Mouse (Mus musculus) midbrain, embryonic 14.5 days (tissue): Measurements from ENCODE around the gene Dleu7. TPM values are rescaled to one million over a fixed set of nuclear protein-coding genes. Genes with fewer than 3 reads are reported as not detected.
A peak's percentile ranks its signal among the peaks of the same experiment; 100 is the strongest.

Source experiments
- ATAC-seq: fragments of 200-750 bp; cut with Nextera tagmentation; 2 replicates; pipeline ENCODE4 v1.8.0; 2017; ENCODE audit warnings: moderate number of reproducible peaks, moderate library complexity; ENCODE audit not compliant: low FRiP score, low TSS enrichment
- DNase-seq: peaks from one replicate; pipeline ENCODE4 v3.0.0-alpha.2; 2015
- H3K27ac ChIP-seq: fragments of 300-500 bp; sonication (generic); replicated peaks from 2 replicates; pipeline ENCODE4 v1.5.1; 2014; ENCODE audit warnings: mild to moderate bottlenecking, low read depth, low read length, moderate library complexity
- H3K27me3 ChIP-seq: fragments of 300-500 bp; sonication (generic); 2 replicates; pipeline ENCODE4 v1.6.1; 2014; ENCODE audit warnings: low read length, control low read depth, mixed read lengths; ENCODE audit not compliant: control insufficient read depth, insufficient read depth
- H3K36me3 ChIP-seq: fragments of 300-500 bp; sonication (generic); 2 replicates; pipeline ENCODE4 v1.6.1; 2014; ENCODE audit warnings: low read length, control low read depth; ENCODE audit not compliant: control insufficient read depth, insufficient read depth
- H3K4me1 ChIP-seq: fragments of 300-500 bp; sonication (generic); 2 replicates; pipeline ENCODE4 v1.6.1; 2014; ENCODE audit warnings: mild to moderate bottlenecking, antibody characterized with exemption, low read length, control low read depth; ENCODE audit not compliant: control insufficient read depth, insufficient read depth
- H3K4me2 ChIP-seq: fragments of 300-500 bp; sonication (generic); 2 replicates; pipeline ENCODE4 v1.6.1; 2014; ENCODE audit warnings: mild to moderate bottlenecking, low read length, moderate library complexity
- H3K4me3 ChIP-seq: fragments of 300-500 bp; sonication (generic); replicated peaks from 2 replicates; pipeline ENCODE4 v1.5.1; 2014; ENCODE audit warnings: low read depth, low read length
- H3K9ac ChIP-seq: fragments of 300-500 bp; sonication (generic); replicated peaks from 2 replicates; pipeline ENCODE4 v1.6.1; 2014; ENCODE audit warnings: mild to moderate bottlenecking, low read length, moderate library complexity
- H3K9me3 ChIP-seq: fragments of 300-500 bp; sonication (generic); 2 replicates; pipeline ENCODE4 v1.6.1; 2016; ENCODE audit warnings: low read length, control low read depth, mixed read lengths; ENCODE audit not compliant: control insufficient read depth
- WGBS: fragments of 180-500 bp; shearing (Covaris S2); extraction: QIAGEN DNeasy Blood & Tissue Kit; methylation state at CpG from one replicate; pipeline ENCODE4 v1.1.7; 2014; 5-methylcytosine and 5-hydroxymethylcytosine counted together
- polyA plus RNA-seq: library from polyadenylated mRNA; unstranded; fragments of >200 nt; fragmentation: Nextera tagmentation; extraction: Ambion mirVana; gene quantifications from 2 replicates; pipeline ENCODE4 v1.2.1, GENCODE M21; 2014

Dleu7 gene
- polyA plus RNA-seq, 1 experiment from 2014 or later, result 11.8 TPM

GRCm38 (mm10) chr14:62256066-62256465 lies 36.8 kb downstream of the Dleu7 start:
- ATAC-seq (no peak), DNase-seq (no peak)
- no peaks in the 10 kb centered on the region for H3K9me3 ChIP-seq
- H3K27ac ChIP-seq, result no peak overlapping the region
- no peak overlapping the region for H3K4me2 ChIP-seq
- 88% methylated on average over 5 of the region's 5 CpGs for WGBS
- H3K4me1 ChIP-seq, result no peaks in the 10 kb centered on the region
- H3K36me3 ChIP-seq, result no peaks in the 10 kb centered on the region
- no peaks in the 10 kb centered on the region for H3K27me3 ChIP-seq
- no peak overlapping the region for H3K9ac ChIP-seq
- no peak overlapping the region for H3K4me3 ChIP-seq

GRCm38 (mm10) chr14:62254371-62254770 lies 38.5 kb downstream of the Dleu7 start:
- H3K4me3 ChIP-seq, result no peak overlapping the region
- no peak overlapping the region for H3K9ac ChIP-seq
- H3K4me2 ChIP-seq, result no peak overlapping the region
- H3K9me3 ChIP-seq, result no peaks in the 10 kb centered on the region
- no peaks in the 10 kb centered on the region for H3K27me3 ChIP-seq
- DNase-seq (peak; percentile 18), ATAC-seq (no peak)
- no peaks in the 10 kb centered on the region for H3K36me3 ChIP-seq
- 68% methylated on average over 8 of the region's 8 CpGs for WGBS
- H3K27ac ChIP-seq, result no peak overlapping the region
- no peaks in the 10 kb centered on the region for H3K4me1 ChIP-seq

GRCm38 (mm10) chr14:62251999-62252398 lies 40.8 kb downstream of the Dleu7 start:
- 6% methylated on average over 4 of the region's 4 CpGs for WGBS
- Histone ChIP-seq H3K36me3 (no peaks in the 10 kb centered on the region), H3K4me2 (no peak overlapping the region), H3K9ac (no peak overlapping the region), H3K9me3 (no peaks in the 10 kb centered on the region), H3K4me3 (no peak overlapping the region), H3K4me1 (no peaks in the 10 kb centered on the region), H3K27ac (no peak overlapping the region), H3K27me3 (no peaks in the 10 kb centered on the region)
- ATAC-seq (peak; percentile 55; the same call in 1 of the 2 replicates), DNase-seq (peak; percentile 92)

GRCm38 (mm10) chr14:62250046-62250445 lies 42.8 kb downstream of the Dleu7 start:
- H3K9ac ChIP-seq, result no peak overlapping the region
- H3K4me1 ChIP-seq, result no peaks in the 10 kb centered on the region
- H3K4me3 ChIP-seq, result no peak overlapping the region
- no peak overlapping the region for H3K27ac ChIP-seq
- H3K9me3 ChIP-seq, result no peaks in the 10 kb centered on the region
- DNase-seq (no peak), ATAC-seq (no peak)
- no peaks in the 10 kb centered on the region for H3K27me3 ChIP-seq
- H3K36me3 ChIP-seq, result no peaks in the 10 kb centered on the region
- no peak overlapping the region for H3K4me2 ChIP-seq
- 57% methylated on average over 3 of the region's 3 CpGs for WGBS

- WGBS, result 97% methylated on average over 2 of the region's 2 CpGs
- Histone ChIP-seq H3K4me3 (no peak overlapping the region), H3K4me2 (no peak overlapping the region), H3K4me1 (no peaks in the 10 kb centered on the region), H3K36me3 (no peaks in the 10 kb centered on the region), H3K27me3 (no peaks in the 10 kb centered on the region), H3K27ac (no peak overlapping the region), H3K9ac (no peak overlapping the region), H3K9me3 (no peaks in the 10 kb centered on the region)
- ATAC-seq, result no peak
- DNase-seq, result no peak
These were observed 43.6 kb downstream of the Dleu7 start for GRCm38 (mm10) chr14:62249251-62249650.

GRCm38 (mm10) chr14:62248796-62249195 lies 44.1 kb downstream of the Dleu7 start:
- no peaks in the 10 kb centered on the region for H3K4me1 ChIP-seq
- DNase-seq, result no peak
- no peak for ATAC-seq
- H3K4me2 ChIP-seq, result no peak overlapping the region
- H3K9me3 ChIP-seq, result no peaks in the 10 kb centered on the region
- H3K36me3 ChIP-seq, result no peaks in the 10 kb centered on the region
- 90% methylated on average over 10 of the region's 10 CpGs for WGBS
- H3K27me3 ChIP-seq, result no peaks in the 10 kb centered on the region
- H3K4me3 ChIP-seq, result no peak overlapping the region
- no peak overlapping the region for H3K9ac ChIP-seq
- H3K27ac ChIP-seq, result no peak overlapping the region

- no peak overlapping the region for H3K4me3 ChIP-seq
- no peak overlapping the region for H3K9ac ChIP-seq
- DNase-seq, result no peak
- no peaks in the 10 kb centered on the region for H3K36me3 ChIP-seq
- no peaks in the 10 kb centered on the region for H3K9me3 ChIP-seq
- H3K4me2 ChIP-seq, result no peak overlapping the region
- ATAC-seq, result no peak
- H3K27ac ChIP-seq, result no peak overlapping the region
- H3K4me1 ChIP-seq, result no peaks in the 10 kb centered on the region
- 78% methylated on average over 7 of the region's 7 CpGs for WGBS
- H3K27me3 ChIP-seq, result no peaks in the 10 kb centered on the region
These were observed 44.5 kb downstream of the Dleu7 start for GRCm38 (mm10) chr14:62248345-62248744.

GRCm38 (mm10) chr14:62245557-62245956 lies 47.3 kb downstream of the Dleu7 start:
- DNase-seq, result no peak

GRCm38 (mm10) chr14:62243530-62243929 lies 49.3 kb downstream of the Dleu7 start:
- Histone ChIP-seq H3K9me3 (no peaks in the 10 kb centered on the region), H3K4me2 (no peak overlapping the region), H3K4me1 (no peaks in the 10 kb centered on the region), H3K36me3 (no peaks in the 10 kb centered on the region), H3K27ac (no peak overlapping the region), H3K9ac (no peak overlapping the region), H3K4me3 (no peak overlapping the region), H3K27me3 (no peaks in the 10 kb centered on the region)
- ATAC-seq (no peak), DNase-seq (no peak)
- WGBS, result 65% methylated on average over 2 of the region's 2 CpGs

More at GRCm38 (mm10) chr14:62245557-62245956, 47.3 kb downstream of the Dleu7 start:
- H3K36me3 ChIP-seq, result no peaks in the 10 kb centered on the region
- no peak overlapping the region for H3K4me3 ChIP-seq
- no peak overlapping the region for H3K4me2 ChIP-seq
- no peaks in the 10 kb centered on the region for H3K4me1 ChIP-seq
- no peak overlapping the region for H3K9ac ChIP-seq
- 17% methylated on average over 4 of the region's 4 CpGs for WGBS
- no peaks in the 10 kb centered on the region for H3K27me3 ChIP-seq
- no peak for ATAC-seq
- H3K9me3 ChIP-seq, result no peaks in the 10 kb centered on the region
- H3K27ac ChIP-seq, result no peak overlapping the region
